Mouse (Mus musculus) cerebellum, postnatal 14 days (tissue): Measurements from ENCODE around the gene Prss46.

ENCODE experiments used
- DNase-seq, 2 experiments: peaks; one replicate each; pipeline ENCODE4 v3.0.0; 2021; ENCODE audit warnings: mixed read lengths in 2 of 2

Gene Prss46

GRCm38 (mm10) chr9:110896595-110896994 is 52.3 kb downstream of the Prss46 start:
- no peak for DNase-seq

DNA sequence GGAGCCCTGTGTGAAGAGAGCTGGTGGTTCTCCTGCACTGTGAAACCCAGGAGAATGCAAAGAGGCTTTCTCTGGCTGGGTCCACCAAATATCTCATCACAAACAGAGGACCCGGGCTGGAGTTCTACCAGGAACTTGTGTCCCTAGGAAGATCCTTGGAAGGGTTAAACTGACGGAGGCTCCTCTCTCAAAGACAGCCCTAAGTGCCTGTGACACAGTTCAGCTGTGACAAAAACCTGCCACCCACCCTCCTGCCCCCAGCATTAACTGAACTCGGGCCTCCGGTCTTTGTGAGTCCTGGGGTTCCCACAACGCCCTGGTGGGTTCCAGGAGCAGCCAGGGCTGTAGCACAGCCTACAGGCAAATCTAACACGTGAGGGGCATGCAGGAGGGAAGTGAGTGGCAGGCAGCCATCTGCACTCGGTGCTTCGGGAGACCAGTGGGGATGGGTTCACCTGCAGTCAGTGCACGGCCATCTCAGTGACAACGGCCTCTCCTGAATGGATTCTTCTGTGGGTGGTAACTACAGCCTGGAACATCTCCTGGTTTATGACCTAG is 55.2 kb downstream of the Prss46 start:
- no peak for DNase-seq

DNA sequence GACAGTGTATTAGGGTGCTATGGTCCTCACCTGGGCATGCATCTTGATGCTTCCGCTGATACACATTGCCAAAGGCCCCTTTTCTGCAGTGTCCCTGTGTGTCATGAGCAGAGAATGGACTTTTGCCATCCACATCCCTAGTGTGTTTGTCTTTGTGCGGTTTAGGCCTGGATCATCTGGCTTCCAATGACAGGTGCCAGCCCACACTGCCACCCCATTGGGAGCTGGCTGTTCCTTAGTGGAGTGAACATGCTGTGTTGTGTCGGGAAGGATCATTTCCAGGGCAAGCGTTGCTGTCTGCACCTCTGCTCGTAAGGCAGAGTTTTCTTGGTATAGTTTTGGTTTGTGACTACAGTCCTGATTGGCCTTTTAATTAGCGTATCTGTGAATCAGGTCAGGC is 56.9 kb downstream of the Prss46 start:
- DNase-seq, result no peak

DNA sequence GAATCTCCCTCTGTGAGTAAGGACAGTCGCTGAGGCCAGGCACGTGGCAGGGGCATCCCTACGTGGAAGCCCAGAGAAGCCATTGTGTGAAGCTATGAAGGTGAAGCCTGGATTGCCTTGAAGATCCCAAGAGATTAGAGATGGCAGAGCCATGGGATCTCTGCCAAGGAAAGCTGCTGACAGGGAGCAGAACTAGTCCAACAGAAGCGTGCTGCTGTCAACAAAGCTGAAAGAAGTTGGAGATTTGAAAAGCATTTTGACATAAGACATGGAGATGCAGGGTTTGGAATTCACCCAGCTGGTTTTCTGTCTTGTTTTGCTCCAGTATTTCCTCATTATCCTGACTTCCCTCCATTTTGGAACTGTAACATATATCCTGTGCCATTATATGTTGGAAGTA is 58.0 kb downstream of the Prss46 start:
- DNase-seq, result no peak
